Mouse (Mus musculus): Measurements from ENCODE around the gene Dlgap3. TPM values are rescaled to one million over a fixed set of nuclear protein-coding genes. Genes with fewer than 3 reads are reported as not detected.

Dlgap3 gene
- total RNA-seq (2021), result 100 to 1,000 TPM; 368 to 379 TPM
- long read RNA-seq, experiment 1, full-length matches to known transcripts, result 151 of 338 reads
- long read RNA-seq, experiment 1, partial matches to known transcripts, result 126 of 338 reads
- long read RNA-seq, experiment 1, other reads (novel, unspliced or antisense), result 61 of 338 reads
- long read RNA-seq, experiment 2, full-length matches to known transcripts, result 75 of 194 reads
- long read RNA-seq, experiment 2, partial matches to known transcripts, result 98 of 194 reads
- long read RNA-seq, experiment 2, other reads (novel, unspliced or antisense), result 21 of 194 reads

DNA sequence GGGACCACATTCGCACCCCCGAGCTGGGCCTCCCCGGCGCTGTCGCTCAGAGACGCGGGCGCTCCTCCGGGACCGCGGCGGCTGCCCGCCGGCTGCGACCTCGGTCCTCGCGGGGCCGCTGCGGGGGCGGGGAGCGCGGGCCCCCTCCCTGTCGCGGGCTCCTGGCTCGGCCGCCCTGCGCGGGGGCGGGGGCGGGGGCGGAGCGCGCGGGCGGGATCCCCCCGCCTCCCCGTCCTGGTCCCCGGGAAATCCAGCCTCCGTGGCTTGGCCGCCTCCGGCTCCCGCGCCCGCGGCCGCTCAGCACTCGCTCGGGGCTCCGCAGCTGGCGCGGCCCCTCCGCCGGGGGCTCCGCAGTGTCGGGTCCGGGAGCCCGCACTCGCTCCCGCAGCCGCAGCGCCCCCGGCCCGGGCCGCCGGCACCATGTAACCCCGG, at the start of gene Dlgap3:
Gene Dlgap3, plus strand, starts transcription at position 291 of the 432 bp plus-strand sequence.
- DNase-seq (ENCODE audit: low spot score in 2 of 2), result no peak

DNA sequence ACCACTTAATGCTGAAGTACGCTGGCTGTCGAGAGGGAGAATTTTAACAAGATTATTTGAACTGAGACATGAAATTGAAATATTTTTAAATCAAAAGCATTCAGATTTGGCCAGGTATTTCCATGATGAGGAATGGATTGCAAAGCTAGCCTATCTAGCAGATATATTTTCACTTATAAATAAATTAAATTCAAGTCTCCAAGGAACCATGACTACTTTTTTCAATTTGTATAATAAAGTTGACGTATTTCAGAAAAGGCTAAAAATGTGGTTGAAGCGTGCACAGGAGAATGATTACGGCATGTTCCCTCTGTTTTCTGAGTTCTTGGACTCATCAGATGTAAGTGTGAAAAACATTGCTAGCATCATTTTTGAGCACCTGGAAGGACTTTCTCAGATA, 45.6 kb upstream of the Dlgap3 start, which contains the start of gene Tmem35b:
Gene Tmem35b, plus strand, starts transcription at position 301 of the 400 bp plus-strand sequence.
- no peak for DNase-seq (ENCODE audit: low spot score in 2 of 2)

DNA sequence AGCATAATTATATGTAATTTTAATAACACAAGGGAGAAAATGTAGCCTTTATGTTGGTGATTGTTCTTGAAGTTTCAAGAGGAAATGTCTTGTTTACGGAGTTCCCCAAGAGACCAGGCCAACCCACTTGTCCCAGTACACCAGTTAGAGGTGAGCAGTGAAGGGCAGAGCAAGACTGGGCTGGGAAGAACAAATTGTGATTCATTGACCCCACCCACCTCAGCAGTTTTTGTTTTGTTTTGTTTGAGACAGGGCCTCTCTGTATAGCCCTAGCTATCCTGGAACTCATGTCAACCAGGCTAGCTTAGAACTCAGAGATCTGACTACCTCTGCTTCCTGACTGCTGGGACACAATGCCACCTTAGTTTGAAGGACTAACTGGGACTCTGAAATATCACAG, 44.7 kb upstream of the Dlgap3 start:
- DNase-seq (ENCODE audit: low spot score in 2 of 2), result no peak

DNA sequence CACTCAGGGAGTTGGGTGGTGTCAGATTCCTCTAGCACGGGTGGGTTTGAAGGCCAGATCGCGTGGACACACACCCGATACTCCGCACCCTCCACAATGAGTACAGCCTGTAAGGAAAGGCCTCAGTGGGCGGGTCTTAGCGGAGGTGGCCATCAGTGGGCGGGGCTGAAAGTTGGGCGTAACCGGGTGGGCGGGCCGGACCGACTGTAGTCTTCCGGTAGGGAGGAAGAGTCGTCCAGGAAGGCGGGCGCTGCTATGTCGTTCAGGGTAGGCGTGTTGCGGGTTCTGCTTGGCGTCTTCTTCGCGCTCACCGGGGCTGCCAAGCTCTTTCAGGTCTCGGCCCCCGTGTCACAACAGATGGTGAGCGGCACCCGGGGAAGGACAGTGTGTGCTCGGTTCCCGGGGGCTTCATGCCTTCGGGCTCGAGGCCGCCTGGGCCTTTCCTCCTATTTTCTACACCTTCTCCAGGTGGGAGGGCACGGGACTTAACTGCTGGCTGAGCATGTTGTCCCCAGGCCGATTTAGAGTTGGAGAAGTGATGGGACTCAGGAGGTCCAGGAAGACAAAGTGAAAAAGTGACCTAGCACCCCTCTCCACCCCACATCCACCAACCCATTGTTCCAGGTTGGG, 43.1 kb upstream of the Dlgap3 start:
- DNase-seq (ENCODE audit: low spot score in 2 of 2), result peak; percentile 55 to 59

DNA sequence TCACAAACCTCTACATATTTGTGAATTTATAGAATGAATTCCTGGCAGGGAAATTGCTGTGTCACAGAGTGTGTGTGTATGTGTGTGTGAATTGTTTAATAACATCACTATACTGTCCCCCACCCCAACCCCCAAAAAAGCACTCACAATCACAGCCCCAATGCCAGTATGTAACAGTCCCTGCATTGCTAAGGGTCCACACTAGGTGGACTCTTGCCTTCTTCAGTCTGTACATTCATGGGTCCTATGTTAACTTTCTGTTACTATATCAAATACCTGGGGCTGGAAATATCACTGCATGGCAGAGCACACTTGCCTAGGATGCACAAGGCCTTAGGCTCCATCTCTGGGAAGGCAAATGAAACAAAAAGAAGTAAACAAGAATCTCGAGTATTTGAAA, 34.3 kb upstream of the Dlgap3 start:
- no peak for DNase-seq (ENCODE audit: low spot score in 2 of 2)

DNA sequence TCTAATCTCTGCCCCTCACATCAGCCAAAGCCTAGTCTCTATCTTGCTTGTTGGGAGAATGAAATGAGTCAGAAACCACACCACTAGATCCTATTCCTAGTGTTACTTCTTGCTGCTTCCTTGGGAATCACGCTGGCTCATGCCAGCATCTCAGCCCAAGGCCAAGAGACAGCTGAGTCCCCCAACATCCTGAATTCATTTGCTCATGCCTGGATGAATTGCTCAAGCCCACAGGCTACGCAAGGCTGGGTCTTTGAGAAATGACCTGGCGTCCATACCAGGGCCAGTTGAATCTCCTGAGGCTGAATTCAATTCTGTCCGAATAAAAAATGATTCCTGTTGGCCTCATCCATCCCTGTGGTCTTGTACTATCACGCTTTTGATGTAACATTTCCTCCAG, 31.4 kb upstream of the Dlgap3 start:
- DNase-seq (ENCODE audit: low spot score in 2 of 2), result no peak

DNA sequence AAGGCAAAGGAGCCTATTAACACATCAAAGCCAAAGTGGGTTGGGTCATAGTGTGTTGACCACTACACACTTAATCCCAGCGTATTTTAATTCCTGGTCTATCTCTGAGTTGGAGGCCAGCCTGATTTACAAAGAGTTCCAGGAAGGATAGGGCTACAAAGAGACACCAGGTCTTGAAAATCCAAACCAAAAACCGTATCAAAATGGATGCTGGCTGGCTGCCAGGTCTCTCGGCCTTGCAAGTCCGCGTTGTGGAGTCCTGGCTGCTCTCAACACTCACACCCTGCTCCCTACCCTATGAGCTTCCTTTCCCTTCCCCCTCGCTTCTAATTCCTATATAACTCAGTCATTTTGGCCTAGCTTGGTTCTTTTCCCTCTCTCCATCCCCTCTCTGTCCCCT, 30.5 kb upstream of the Dlgap3 start:
- no peak for DNase-seq (ENCODE audit: low spot score in 2 of 2)

DNA sequence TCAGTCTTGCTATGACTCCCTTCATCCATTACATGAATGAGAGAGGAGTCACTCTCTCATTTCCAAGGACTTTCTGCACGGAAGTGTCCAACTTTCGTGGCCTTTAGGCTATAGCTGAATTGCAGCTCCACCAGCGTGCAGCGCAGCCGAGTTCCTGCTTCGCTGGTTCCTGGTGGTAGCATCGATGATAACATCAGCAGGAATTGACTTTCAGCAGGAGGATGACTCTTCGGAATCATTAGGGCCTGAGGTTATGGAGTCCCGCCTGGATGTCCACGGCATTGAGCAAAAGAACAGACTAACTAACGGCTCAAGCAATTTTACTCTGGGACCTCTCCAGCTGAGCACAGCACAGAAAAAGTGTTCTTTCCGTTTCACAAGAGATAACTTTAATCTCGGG, 19.0 kb upstream of the Dlgap3 start:
- no peak for DNase-seq (ENCODE audit: low spot score in 2 of 2)

DNA sequence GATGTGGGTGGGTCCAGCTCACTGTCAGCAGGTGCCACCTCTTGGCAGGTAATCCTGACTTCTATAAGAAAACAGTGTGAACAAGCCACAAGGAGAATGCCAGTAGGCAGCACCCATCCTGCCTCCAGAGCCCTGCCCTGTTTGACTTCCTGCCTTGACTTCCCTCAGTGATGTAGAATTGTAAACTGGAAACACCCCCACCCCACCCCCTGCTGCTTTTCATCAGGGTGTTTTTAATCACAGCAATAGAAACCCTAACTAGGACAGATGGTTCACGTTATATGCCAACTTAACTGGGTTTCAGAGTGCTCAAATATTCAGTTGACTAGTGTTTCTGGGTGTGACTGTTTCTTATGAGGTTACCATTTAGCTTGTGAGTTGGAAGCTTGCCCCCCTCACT, 15.7 kb upstream of the Dlgap3 start:
- no peak for DNase-seq (ENCODE audit: low spot score in 2 of 2)

DNA sequence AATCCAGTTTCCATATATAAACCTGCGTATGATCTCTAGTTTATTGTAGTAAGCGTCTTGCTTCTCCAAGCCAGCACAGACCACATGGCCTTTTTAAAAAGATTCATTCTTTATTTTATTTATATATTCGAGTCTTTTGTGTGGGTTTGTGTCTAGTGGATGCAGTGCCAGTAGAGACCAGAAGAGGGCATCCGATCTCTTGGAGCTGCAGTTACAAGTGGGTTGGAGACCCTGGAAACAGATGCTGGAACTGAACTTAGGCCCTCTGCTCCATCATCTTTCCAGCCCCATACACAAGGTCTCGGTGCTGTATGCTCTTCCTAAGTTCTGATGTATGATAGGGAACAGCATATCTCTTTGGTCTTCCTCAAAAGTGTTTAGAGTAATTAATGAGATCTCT, 13.2 kb upstream of the Dlgap3 start:
- no peak for DNase-seq (ENCODE audit: low spot score in 2 of 2)

DNA sequence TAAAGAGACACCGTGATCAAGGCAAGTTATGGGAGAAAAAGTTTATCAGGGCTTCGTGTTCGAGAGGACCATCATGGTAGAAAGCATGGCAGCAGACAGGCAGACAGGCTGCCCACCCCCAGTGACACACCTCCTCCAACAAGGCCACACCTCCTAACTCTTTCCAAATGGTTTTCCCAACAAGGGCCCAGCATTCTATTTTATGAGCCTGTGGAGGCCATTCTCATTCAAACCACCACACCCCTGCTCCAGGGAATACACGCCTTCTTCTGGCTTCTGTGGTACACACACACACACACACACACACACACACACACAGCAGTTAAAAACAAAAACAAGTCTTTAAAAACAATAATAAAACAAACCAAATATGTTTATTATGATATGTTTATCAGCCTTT, 11.3 kb upstream of the Dlgap3 start:
- DNase-seq (ENCODE audit: low spot score in 2 of 2), result no peak

DNA sequence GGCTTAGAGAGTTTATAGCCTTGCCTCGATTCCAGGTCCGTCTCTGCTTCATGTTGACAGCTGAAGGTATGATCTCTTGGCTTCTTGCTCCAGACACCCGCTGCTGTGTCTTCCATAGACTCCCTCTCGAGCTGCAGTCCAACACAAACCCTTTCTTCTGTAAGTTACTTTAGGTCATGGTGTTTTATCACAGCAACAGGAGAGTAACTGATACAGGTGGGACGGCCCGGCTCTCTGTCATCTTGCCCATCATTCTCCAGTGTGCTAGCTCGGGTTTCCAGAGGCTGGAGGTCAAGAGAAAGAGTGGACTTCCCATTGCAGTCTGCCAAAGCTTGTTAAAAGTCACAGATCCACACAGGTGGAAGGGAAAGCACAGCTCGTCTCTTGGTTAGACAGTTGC, 5.1 kb upstream of the Dlgap3 start:
- DNase-seq (ENCODE audit: low spot score in 2 of 2), result no peak

DNA sequence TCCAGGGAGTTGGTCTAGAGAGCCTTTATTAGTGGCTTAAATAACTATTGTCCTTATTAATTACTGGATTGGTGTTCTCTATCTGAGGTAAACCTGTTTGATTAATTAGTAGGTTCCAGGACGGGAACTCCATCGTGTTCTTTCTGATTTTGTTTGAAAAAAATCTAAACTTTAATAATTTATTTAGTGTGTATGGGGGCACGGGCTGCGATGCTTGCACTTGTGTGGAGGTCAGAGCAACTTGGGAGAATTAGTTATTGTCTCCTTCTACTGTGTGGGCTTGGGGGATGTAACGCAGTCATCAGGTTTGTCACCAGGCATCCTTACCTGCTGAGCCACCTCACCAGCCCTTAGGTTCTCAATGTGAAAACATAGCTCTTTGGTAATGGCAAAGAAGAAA, 1.9 kb upstream of the Dlgap3 start:
- DNase-seq (ENCODE audit: low spot score in 2 of 2), result no peak

DNA sequence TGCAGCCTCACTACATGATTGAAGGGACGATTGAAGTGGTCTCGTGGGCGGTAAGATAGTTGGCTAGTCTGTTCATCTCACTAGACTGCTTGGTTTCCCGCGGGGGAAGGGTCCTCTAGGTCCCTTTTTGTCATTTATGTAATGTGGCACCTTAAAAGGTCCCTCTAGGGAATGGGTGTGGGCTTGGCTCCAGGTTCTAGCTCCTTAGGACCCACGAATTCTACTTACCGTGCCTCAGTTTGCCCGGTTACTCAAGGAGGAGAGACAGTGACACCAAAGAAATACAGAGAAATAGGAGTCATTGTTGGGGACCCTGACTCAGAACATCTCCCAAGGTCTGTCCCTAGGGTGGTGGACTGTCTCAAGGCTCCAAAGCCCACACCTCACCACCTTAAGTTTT, 1.3 kb upstream of the Dlgap3 start:
- no peak for DNase-seq (ENCODE audit: low spot score in 2 of 2)

DNA sequence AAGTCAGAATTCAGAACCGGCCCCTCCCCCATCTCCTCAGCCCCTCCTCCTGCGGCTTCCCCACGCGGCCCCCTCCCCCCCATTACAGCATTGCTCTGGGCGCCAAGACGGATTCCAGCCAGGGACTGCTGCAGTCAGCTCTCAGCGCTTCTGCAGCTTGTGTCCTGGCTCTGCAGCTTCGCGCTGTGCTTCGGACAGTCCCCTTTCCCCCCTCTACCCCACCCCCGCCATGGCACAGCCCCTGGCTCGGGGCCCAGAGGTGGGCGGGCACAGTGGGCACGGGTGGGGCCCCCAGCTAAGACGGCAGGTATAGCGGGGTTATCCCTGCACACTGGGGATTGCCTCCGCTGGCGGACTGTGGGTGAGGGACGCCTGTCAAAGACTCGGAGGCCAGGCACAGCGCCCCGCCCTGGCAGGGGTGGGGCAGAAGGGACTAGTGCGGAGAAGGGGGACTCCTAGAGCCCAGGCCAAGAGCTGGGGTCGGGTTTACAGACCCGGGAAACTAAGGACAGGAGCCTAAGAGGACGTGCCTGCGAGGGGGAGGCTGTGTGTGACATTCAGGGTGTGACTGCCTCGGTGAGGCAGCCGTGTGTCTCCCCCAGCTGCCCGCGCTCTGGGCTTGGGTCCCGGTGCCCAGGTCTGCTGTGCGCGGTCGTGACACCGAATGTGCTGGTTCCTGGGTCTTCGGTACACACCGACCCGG, 642 bp upstream of the Dlgap3 start:
- peak in 1 of 2 experiments; percentile 69 for DNase-seq (ENCODE audit: low spot score in 2 of 2)

DNA sequence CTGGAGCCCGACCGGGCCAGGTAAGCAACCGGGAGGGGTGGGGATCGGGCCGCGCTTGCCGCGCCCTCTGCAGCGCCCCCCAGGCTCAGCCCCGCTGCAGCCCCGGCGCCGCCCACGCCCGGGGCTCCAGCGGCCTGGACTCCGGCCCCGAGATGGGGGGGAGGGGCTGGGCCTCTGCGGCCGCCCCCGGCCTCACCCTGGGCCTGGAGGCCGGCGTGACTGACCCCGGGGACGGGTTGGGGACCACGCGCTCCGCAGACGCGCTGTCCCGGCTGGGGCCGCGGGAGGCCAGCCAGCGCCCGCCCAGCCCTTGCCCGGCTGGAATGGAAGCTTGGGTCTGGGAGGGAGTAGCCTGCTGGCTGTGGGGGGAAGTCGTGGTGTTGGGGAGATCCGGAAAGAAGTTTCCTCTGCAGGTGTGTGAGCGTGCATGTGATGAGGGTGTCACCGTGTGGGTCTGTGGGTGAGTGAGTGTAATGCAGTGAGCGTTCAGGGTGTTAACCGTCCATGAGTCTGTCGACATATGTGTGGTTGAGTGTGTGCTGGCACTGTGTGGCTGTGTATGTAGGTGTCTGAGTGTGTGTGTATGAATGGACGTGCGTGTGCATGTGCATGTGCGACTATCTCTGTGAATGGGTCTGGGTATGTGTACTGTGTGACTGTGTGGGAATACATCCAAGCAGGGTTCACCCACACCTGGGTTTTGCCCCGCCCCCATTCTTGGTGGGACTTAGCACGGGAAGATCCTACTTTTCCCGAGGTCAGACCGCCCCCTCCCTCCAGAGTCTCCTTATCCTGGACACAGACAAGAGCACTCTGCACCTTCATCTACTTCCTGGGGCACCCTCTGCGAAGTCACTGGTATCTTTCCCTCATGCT, 580 bp downstream of the Dlgap3 start:
- DNase-seq (ENCODE audit: low spot score in 2 of 2), result peak in 1 of 2 experiments; percentile 52

DNA sequence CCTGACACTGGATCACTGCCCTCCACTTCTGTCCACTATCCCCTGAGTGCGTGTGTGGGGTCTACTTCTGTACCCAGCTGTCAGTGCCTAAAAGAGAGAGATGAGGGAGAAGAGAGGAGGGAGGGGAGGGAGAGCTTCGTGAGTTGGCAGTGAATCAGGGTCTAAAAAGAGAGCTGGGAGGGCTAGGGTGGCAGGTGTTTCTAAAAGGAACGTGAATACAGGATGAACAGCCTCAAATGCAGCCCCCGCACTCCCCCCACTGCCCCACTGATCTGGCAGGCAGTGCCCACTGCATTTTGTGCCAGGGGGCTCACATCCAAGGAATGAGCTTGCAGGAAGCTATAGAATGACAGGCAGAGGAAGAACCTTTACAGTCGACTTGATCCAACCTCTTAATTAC, 1.9 kb downstream of the Dlgap3 start:
- peak; percentile 79 to 81 for DNase-seq (ENCODE audit: low spot score in 2 of 2)

DNA sequence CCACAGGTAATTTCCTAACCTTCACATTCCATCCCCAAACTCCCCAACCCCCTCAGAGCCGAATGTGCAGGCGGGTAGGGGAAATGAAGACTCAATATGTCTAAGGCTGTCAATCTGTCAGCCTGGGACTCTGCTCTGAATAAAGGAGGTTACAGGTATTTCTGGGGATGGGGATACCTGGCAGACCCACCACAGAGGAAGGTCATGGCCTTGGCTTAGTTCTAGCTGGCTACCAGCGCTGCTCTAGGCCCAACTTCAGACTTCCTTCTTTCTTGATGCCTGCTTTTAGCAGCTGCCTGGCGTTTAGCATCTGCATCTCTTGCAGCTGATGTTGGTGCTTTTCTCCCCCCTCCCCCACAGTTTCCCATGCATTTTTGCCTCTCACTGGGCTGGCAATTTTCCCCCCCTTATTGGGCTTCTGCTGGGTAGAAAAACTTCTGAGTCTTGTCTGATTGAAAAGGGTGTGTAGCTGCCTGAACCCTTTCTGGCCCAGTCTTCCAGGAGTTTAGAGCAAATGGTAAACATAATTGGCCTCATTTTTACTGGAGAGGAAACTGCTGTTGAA, 2.4 kb downstream of the Dlgap3 start:
- DNase-seq (ENCODE audit: low spot score in 2 of 2), result no peak

DNA sequence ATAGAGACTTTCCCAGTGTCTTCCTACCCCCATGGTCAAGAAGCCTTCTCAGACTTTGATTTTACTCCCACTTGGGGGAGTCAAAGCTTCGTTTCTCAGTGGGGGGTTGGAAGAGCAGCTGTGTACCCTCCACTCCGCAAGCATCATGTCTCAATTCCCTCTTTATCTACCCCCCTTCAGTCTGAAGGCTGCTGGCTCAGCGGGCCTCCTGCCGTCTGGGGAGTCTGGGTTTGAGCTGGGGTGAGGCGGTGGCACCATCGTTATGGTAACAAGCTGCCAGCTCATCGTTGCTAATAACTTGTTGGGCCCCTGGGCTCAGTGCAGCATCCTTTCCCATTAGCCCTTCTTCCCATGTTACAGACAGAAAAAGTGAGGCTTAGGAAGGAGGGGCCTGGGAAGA, 3.1 kb downstream of the Dlgap3 start:
- DNase-seq (ENCODE audit: low spot score in 2 of 2), result no peak

DNA sequence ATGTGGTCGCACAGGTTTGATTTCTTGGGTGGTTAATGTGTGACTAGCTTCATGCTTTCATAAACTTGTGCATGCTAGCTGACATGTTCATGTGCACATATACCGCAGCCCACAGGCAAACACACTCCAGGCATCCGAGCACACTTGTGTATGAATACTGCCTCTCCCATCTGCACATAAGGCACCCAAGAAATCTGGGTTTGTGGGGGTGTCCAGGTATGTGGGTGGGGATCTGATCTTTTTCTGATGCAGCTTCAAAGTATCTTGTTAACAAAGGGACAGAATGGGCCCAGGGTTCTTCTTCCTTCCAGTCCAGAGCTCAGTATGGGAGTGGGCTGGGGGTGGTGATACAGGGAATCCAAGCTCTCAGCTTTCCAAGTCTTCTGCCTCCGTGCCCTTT, 3.6 kb downstream of the Dlgap3 start:
- peak; percentile 49 to 64 for DNase-seq (ENCODE audit: low spot score in 2 of 2)

DNA sequence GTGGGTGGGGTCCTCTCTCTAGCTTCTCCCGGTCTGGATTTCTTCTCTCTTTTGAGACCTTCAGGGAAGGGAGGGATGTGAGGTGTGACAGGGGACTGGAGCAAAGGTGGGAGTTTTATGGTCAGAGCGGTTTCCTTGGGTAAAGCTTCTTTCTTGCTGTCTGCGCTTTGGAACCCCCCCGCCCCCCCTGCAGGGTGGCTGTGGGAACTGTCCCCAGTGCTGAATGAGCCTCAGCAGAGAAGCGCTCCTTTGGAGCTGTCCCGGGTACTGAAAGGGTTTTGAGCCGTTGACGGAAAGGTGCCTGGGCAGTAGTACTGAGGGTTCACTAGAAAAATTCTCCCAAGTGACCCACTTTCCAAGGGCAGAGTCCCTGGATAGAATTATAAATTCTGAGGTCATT, 4.5 kb downstream of the Dlgap3 start:
- DNase-seq (ENCODE audit: low spot score in 2 of 2), result no peak

All from left cerebral cortex, adult 18-20 months (tissue).